Mouse (Mus musculus): ENCODE measurements around the gene Slc8b1. TPM values are rescaled to one million over a fixed set of nuclear protein-coding genes. Genes with fewer than 3 reads are reported as not detected.
A peak's percentile ranks its signal among the peaks of the same experiment; 100 is the strongest.

The Slc8b1 gene
- polyA plus RNA-seq, 1 experiment: 19.6 TPM

GRCm38 (mm10) chr5:120483399-120483798, 27.6 kb upstream of the Slc8b1 start:
- Histone ChIP-seq H3K4me3 (no peak overlapping the region), H3K27me3 (ENCODE audit: control insufficient read depth, insufficient read depth, insufficient read length) (peaks cover 2% of the 10 kb centered on the region), H3K4me2 (ENCODE audit: low read depth) (no peak overlapping the region), H3ac (ENCODE audit: control insufficient read depth, insufficient read length) (no peak overlapping the region), H3K79me2 (ENCODE audit: control insufficient read depth, insufficient read depth) (no peaks in the 10 kb centered on the region), H3K36me3 (ENCODE audit: control insufficient read depth, insufficient read depth) (no peaks in the 10 kb centered on the region)
- TF ChIP-seq TCF12 (IDR thresholded peaks at IDR 0.05; ENCODE audit: insufficient read depth, poor library complexity, severe bottlenecking) (no peak), POLR2AphosphoS2 (IDR thresholded peaks at IDR 0.05; ENCODE audit: insufficient read length, low read depth) (peak; percentile 79)

GRCm38 (mm10) chr5:120487844-120488243, 23.1 kb upstream of the Slc8b1 start:
- H3K36me3 ChIP-seq (ENCODE audit: control insufficient read depth, insufficient read depth): no peaks in the 10 kb centered on the region
- no peak overlapping the region for H3K4me3 ChIP-seq
- no peak overlapping the region for H3ac ChIP-seq (ENCODE audit: control insufficient read depth, insufficient read length)

GRCm38 (mm10) chr5:120490679-120491192, 20.2 kb upstream of the Slc8b1 start:
- no peaks in the 10 kb centered on the region for H3K27me3 ChIP-seq (ENCODE audit: control insufficient read depth, insufficient read depth, insufficient read length)
- H3K4me2 ChIP-seq (ENCODE audit: low read depth): no peak overlapping the region
- no peaks in the 10 kb centered on the region for H3K36me3 ChIP-seq (ENCODE audit: control insufficient read depth, insufficient read depth)
- no peaks in the 10 kb centered on the region for H3K79me2 ChIP-seq (ENCODE audit: control insufficient read depth, insufficient read depth)
- no peak overlapping the region for H3K4me3 ChIP-seq
- no peak overlapping the region for H3ac ChIP-seq (ENCODE audit: control insufficient read depth, insufficient read length)
- TF ChIP-seq TCF3 (IDR thresholded peaks at IDR 0.05; ENCODE audit: insufficient read length, low read depth) (no peak), USF1 (IDR thresholded peaks at IDR 0.05; ENCODE audit: low read depth) (no peak), E2F4 (IDR thresholded peaks at IDR 0.05; ENCODE audit: insufficient read depth) (no peak), CEBPB (IDR thresholded peaks at IDR 0.05; ENCODE audit: insufficient read depth, poor library complexity, severe bottlenecking) (no peak), POLR2AphosphoS2 (IDR thresholded peaks at IDR 0.05; ENCODE audit: insufficient read length, low read depth) (no peak), MAX (IDR thresholded peaks at IDR 0.05; ENCODE audit: low read depth) (no peak), MYOD1 (IDR thresholded peaks at IDR 0.05; ENCODE audit: control insufficient read depth in 1 of 3, insufficient read length in 2 of 3, low read depth in 2 of 3) (no peak), REST (IDR thresholded peaks at IDR 0.05; ENCODE audit: insufficient read depth, insufficient read length) (no peak), MYOG (IDR thresholded peaks at IDR 0.05; ENCODE audit: control insufficient read depth in 1 of 3, insufficient read depth in 1 of 3, insufficient read length in 2 of 3, low read depth in 2 of 3) (no peak)

More at GRCm38 (mm10) chr5:120487844-120488243, 23.1 kb upstream of the Slc8b1 start:
- no peak for TF ChIP-seq TCF3 (IDR thresholded peaks at IDR 0.05; ENCODE audit: insufficient read length, low read depth)
- no peak for TF ChIP-seq SRF (IDR thresholded peaks at IDR 0.05; ENCODE audit: control insufficient read depth, insufficient read length, low read depth)
- TF ChIP-seq USF1 (IDR thresholded peaks at IDR 0.05; ENCODE audit: low read depth): no peak
- TF ChIP-seq CEBPB (IDR thresholded peaks at IDR 0.05; ENCODE audit: insufficient read depth, poor library complexity, severe bottlenecking): no peak
- no peak for TF ChIP-seq MYOG (IDR thresholded peaks at IDR 0.05; ENCODE audit: control insufficient read depth in 1 of 3, insufficient read depth in 1 of 3, insufficient read length in 2 of 3, low read depth in 2 of 3)
- no peak for TF ChIP-seq POLR2A (IDR thresholded peaks at IDR 0.05; ENCODE audit: insufficient read length, low read depth)
- H3K4me2 ChIP-seq (ENCODE audit: low read depth): no peak overlapping the region
- no peaks in the 10 kb centered on the region for H3K79me2 ChIP-seq (ENCODE audit: control insufficient read depth, insufficient read depth)
- no peaks in the 10 kb centered on the region for H3K27me3 ChIP-seq (ENCODE audit: control insufficient read depth, insufficient read depth, insufficient read length)

GRCm38 (mm10) chr5:120492437-120492836, 18.5 kb upstream of the Slc8b1 start:
- no peak overlapping the region for H3K4me3 ChIP-seq
- no peaks in the 10 kb centered on the region for H3K36me3 ChIP-seq (ENCODE audit: control insufficient read depth, insufficient read depth)
- no peak overlapping the region for H3K4me2 ChIP-seq (ENCODE audit: low read depth)
- H3K79me2 ChIP-seq (ENCODE audit: control insufficient read depth, insufficient read depth): no peaks in the 10 kb centered on the region
- H3K27me3 ChIP-seq (ENCODE audit: control insufficient read depth, insufficient read depth, insufficient read length): no peaks in the 10 kb centered on the region
- TF ChIP-seq MAX (IDR thresholded peaks at IDR 0.05; ENCODE audit: low read depth): no peak
- TF ChIP-seq USF1 (IDR thresholded peaks at IDR 0.05; ENCODE audit: low read depth): no peak
- TF ChIP-seq SRF (IDR thresholded peaks at IDR 0.05; ENCODE audit: control insufficient read depth, insufficient read length, low read depth): no peak
- TF ChIP-seq E2F4 (IDR thresholded peaks at IDR 0.05; ENCODE audit: insufficient read depth): no peak
- TF ChIP-seq POLR2AphosphoS2 (IDR thresholded peaks at IDR 0.05; ENCODE audit: insufficient read length, low read depth): no peak
- TF ChIP-seq MYOD1 (IDR thresholded peaks at IDR 0.05; ENCODE audit: control insufficient read depth in 1 of 3, insufficient read length in 2 of 3, low read depth in 2 of 3): no peak
- no peak for TF ChIP-seq MYOG (IDR thresholded peaks at IDR 0.05; ENCODE audit: control insufficient read depth in 1 of 3, insufficient read depth in 1 of 3, insufficient read length in 2 of 3, low read depth in 2 of 3)
- TF ChIP-seq POLR2A (IDR thresholded peaks at IDR 0.05; ENCODE audit: insufficient read length, low read depth): no peak
- TF ChIP-seq REST (IDR thresholded peaks at IDR 0.05; ENCODE audit: insufficient read depth, insufficient read length): no peak
- TF ChIP-seq TCF12 (IDR thresholded peaks at IDR 0.05; ENCODE audit: insufficient read depth, poor library complexity, severe bottlenecking): no peak
- no peak for TF ChIP-seq CEBPB (IDR thresholded peaks at IDR 0.05; ENCODE audit: insufficient read depth, poor library complexity, severe bottlenecking)
- TF ChIP-seq TCF3 (IDR thresholded peaks at IDR 0.05; ENCODE audit: insufficient read length, low read depth): no peak
- H3ac ChIP-seq (ENCODE audit: control insufficient read depth, insufficient read length): no peak overlapping the region

- no peaks in the 10 kb centered on the region for H3K79me2 ChIP-seq (ENCODE audit: control insufficient read depth, insufficient read depth)
- no peaks in the 10 kb centered on the region for H3K36me3 ChIP-seq (ENCODE audit: control insufficient read depth, insufficient read depth)
- TF ChIP-seq POLR2A (IDR thresholded peaks at IDR 0.05; ENCODE audit: insufficient read length, low read depth) (no peak), MAX (IDR thresholded peaks at IDR 0.05; ENCODE audit: low read depth) (no peak), TCF3 (IDR thresholded peaks at IDR 0.05; ENCODE audit: insufficient read length, low read depth) (no peak), USF1 (IDR thresholded peaks at IDR 0.05; ENCODE audit: low read depth) (no peak), MYOG (IDR thresholded peaks at IDR 0.05; ENCODE audit: control insufficient read depth in 1 of 3, insufficient read depth in 1 of 3, insufficient read length in 2 of 3, low read depth in 2 of 3) (no peak), E2F4 (IDR thresholded peaks at IDR 0.05; ENCODE audit: insufficient read depth) (no peak), MYOD1 (IDR thresholded peaks at IDR 0.05; ENCODE audit: control insufficient read depth in 1 of 3, insufficient read length in 2 of 3, low read depth in 2 of 3) (no peak), SRF (IDR thresholded peaks at IDR 0.05; ENCODE audit: control insufficient read depth, insufficient read length, low read depth) (no peak), TCF12 (IDR thresholded peaks at IDR 0.05; ENCODE audit: insufficient read depth, poor library complexity, severe bottlenecking) (no peak)
- no peak overlapping the region for H3ac ChIP-seq (ENCODE audit: control insufficient read depth, insufficient read length)
- no peak overlapping the region for H3K4me3 ChIP-seq
- no peaks in the 10 kb centered on the region for H3K27me3 ChIP-seq (ENCODE audit: control insufficient read depth, insufficient read depth, insufficient read length)
- no peak overlapping the region for H3K4me2 ChIP-seq (ENCODE audit: low read depth)
Observed at GRCm38 (mm10) chr5:120493440-120493839, 17.5 kb upstream of the Slc8b1 start.
